Mouse (Mus musculus): Measurements from ENCODE around the gene Smok3b.

DNA sequence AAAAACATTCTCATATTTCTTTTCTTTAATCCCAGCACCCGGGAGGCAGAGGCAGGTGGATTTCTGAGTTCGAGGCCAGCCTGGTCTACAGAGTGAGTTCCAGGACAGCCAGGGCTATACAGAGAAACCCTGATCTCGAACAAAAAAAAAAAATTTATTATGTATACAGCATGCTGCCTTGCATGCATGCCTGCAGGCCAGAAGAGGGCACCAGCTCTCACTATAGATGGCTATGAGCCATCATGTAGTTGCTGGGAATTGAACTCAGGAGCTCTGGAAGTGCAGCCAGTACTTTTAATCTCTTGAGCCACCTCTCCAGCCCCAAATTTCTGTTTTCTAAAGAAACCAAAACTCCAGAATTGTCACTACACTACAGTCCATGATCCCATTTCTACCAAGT is 69.0 kb downstream of the Smok3b start:
- peak in 1 of 2 experiments; percentile 51; a peak in 2 of 4 replicates for TF ChIP-seq CTCF (conservative IDR thresholded peaks at IDR 0.05 in 1 of 2, IDR thresholded peaks at IDR 0.05 in 1 of 2; ENCODE audit: low read depth in 2 of 2, low read length in 2 of 2)
- TF ChIP-seq POLR2A (IDR thresholded peaks at IDR 0.05; ENCODE audit: low read depth, low read length), result no peak
- TF ChIP-seq ZC3H11A (IDR thresholded peaks at IDR 0.05; ENCODE audit: low read depth, low read length), result no peak
- TF ChIP-seq KAT2A (IDR thresholded peaks at IDR 0.05; ENCODE audit: insufficient replicate concordance, low read length), result no peak
- no peak for TF ChIP-seq CHD1 (IDR thresholded peaks at IDR 0.05; ENCODE audit: low read depth, low read length)
- no peak for TF ChIP-seq POLR2AphosphoS2 (IDR thresholded peaks at IDR 0.05; ENCODE audit: low read depth, low read length)
